Mouse (Mus musculus) frontal cortex, adult (tissue): ENCODE measurements around the gene Smarca2.

ENCODE experiments used
- ATAC-seq: cut with Nextera tagmentation; 2 replicates; pipeline ENCODE4 v1.9.2; 2017; ENCODE audit warnings: mild to moderate bottlenecking, moderate library complexity, mixed read lengths; ENCODE audit not compliant: low TSS enrichment

The Smarca2 gene

DNA sequence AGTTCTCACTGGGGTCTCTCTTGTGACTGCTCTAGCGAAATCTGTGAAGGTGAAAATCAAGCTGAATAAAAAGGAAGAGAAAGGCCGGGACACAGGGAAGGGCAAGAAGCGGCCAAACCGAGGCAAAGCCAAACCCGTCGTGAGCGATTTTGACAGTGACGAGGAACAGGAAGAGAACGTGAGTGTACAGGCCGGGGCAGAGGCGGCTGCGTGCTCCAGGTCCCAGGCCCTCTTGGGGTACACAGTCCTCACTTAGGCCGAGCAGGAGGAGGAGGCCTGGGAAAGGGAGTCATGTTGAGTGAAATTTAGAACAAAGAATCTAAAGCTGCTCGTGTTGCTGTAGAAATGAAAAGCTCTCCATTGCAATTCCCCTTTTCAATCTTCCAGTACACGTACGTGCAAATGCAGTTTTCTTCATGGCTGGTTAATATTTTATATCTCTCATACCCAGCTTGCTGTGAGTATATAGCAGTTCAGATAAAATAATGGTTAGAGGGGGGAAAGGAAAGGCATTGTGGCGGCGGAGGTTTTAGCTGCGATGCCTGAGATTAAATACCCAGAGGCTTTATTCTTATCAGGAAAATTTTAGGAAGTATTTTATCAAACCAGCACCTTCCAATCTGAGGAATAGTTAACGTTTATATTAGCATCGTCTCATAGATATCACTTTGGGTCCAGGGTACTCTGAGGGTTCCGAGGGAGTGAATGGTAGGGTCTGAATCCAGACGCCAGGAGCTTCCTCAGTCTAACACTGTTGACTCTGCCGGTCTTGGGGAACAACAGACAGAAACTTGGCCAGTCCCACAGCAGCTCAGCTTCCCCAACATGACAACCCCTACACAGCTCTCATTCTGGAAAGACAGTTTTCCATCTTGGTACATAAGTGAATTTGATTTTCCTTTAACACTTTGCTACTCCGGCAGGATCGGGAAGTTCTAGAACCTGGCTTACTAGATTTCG is 171.5 kb downstream of the Smarca2 start:
- ATAC-seq: no peak

- no peak for ATAC-seq
Measured at GRCm38 (mm10) chr19:26778199-26778598, 173.3 kb downstream of the Smarca2 start.

DNA sequence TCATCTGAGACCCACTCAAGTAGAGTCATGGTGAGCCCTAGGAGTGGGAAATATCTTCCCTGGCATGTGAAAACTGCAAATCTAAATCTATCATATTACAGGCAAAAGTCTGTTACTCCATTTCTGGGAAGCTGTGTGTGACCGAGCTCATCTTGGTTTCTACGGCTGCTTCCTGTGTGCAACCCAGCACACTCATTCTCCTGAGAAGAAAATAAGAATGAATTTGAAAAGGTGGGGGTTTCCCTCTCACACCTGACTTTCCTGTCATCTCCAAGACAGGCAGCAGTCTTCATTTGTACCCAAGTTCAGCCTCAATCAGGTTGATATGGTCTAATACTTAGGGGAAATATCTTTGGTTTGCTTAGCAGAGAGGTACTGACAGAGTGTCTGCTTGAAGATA is 176.4 kb downstream of the Smarca2 start:
- no peak for ATAC-seq

DNA sequence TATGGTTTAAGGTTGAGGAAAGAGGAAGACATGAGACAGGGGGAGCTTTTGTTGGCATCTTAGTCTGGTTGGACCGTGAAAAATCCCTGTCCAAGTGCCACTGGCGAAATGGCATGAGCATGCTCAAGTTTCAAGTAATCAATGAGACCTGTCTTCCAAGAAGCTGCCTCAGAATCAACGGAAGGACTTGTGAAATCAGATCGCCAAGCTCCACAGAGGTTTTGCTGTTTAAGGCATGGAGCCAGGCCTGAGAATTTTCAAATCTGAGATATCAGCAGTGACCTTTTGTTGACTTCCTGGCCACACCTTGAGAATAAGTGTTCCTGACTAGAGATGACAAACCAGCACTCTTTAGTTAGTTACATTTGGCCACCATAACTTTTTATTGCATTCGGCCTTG is 183.6 kb downstream of the Smarca2 start:
- no peak for ATAC-seq

DNA sequence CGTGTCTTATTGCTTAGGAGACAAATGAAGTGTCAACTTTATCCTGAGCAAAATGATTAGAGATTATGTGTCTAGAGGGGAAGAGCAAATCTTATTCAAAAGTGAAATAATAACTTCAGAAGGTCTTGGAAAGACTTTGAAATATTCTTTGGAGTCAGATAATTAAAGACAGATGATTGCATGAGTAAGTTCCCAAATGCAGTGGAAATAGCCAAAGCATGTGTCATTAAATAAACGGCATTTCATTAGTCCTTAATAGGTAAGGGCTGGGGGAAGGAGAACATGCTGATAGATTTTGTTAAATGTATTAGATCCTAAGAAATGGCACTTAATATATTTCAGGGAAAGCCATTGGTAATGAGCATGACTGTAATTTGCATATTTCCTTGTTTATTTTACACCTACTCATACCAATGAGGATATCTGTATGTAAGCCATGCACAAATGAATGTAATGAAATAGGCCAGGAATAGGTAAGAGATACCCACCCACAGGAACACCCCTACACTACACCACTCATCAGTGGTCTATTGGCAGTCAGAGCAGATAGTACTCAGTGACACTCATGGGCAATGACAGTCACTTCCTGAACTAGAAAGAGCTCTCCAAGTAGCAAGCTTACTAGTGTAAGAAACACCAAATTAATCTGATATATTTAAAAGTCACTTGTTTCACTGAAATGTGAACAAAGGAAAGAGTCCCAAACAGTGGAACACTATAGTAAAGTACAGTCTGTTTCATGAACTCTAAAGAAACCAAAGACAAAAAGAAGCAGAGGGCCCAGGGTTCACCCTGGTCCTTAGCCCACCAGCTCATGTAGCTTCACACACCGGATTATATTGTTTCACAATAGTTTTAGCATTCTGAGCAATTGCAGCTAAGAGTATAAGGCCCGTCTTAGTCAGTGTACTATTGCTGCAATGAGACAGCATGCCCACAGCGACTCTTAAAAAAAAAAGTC is 185.8 kb downstream of the Smarca2 start:
- ATAC-seq: no peak

- peak; percentile 62 for ATAC-seq
Measured at GRCm38 (mm10) chr19:26794315-26794714, 189.5 kb downstream of the Smarca2 start.

DNA sequence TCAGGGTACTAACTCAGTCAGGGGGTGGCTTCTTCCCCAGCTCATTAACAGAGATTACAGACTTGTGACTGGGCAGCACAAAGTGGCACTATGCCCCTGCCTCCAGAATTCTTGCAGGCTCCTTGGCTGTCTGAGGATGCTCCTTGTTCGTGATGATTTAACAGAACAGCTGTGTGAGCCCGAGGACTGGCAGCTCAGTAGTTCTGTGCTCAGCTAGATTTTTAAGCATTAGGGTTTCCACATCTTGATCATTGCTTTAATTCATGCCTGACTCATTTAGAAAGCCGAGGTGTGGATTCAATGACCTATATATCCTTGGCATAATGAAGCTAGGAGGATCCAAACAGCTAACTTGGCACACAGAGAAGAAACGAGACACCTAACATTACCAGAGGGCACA is 191.2 kb downstream of the Smarca2 start:
- ATAC-seq: peak; percentile 86

GRCm38 (mm10) chr19:26804401-26804800 is 199.6 kb downstream of the Smarca2 start:
- ATAC-seq: no peak

DNA sequence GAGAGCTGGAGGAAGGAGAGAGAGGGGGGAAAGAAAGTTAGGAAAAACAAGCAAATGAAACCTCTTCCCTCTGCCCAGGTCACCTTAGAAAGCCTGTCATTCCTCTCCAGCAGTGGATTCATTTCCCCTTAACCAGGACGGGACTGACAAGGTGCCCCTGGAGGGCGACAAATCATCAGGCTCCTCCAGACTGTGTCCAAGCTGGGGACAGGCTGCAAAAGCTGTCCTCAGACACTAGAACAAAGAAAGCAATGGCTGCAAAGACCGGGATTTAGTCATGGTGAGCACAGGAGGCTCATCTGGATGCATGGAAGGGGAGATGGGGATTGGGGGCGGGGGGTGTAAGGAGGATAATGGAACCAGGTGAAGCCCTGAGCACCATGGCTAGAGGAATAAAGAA is 209.8 kb downstream of the Smarca2 start:
- no peak for ATAC-seq

DNA sequence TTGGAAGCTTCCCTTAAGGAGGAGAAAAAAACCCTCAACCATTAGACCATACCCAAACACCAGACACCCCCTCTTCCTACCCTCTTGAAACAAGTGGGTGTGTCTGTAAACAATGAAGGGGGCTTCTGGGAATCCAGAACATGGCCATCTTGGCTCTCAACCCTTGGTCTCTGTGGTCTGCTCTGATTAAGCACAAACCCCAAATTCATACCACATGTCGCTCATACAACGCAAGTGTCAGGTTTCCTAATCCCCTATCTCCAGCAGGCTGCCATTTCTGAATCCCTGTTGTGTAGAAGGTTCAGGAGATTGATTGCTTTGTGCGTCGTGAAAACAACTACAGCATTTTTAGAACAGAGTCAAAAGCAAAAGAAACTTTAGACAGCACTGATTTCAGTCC is 213.1 kb downstream of the Smarca2 start:
- no peak for ATAC-seq
